Mouse (Mus musculus) kidney, postnatal 10 days (tissue): ENCODE results near the gene Itpripl1.
"Not testable (repeated sequence)": the region's sequence is repeated elsewhere in the genome, so short reads cannot be mapped to it uniquely, and the experiment has no call there.

Experiments used
- DNase-seq: peaks from one replicate; pipeline ENCODE4 v3.0.0; 2021; ENCODE audit warnings: mixed read lengths

The Itpripl1 gene

GRCm38 (mm10) chr2:127090151-127090550 lies 53.1 kb downstream of the Itpripl1 start:
- DNase-seq: not testable (repeated sequence)
